Mouse (Mus musculus) olfactory bulb, adult 2 months (tissue): ENCODE results near the gene Btaf1.

Experiments used
- CTCF ChIP-seq: fragments of 200-500 bp; IDR thresholded peaks from 2 replicates; pipeline ENCODE4 v1.5.1; 2012; ENCODE audit warnings: low read depth, mild to moderate bottlenecking, low read length, moderate library complexity; ENCODE audit not compliant: insufficient read depth
- POLR2A ChIP-seq: fragments of 200-500 bp; IDR thresholded peaks from 2 replicates; pipeline ENCODE4 v1.6.1; 2012; ENCODE audit warnings: mild to moderate bottlenecking, low read depth, low read length, moderate library complexity; ENCODE audit not compliant: insufficient read depth

- no peak for TF ChIP-seq CTCF
- TF ChIP-seq POLR2A = no peak
These were observed 12.8 kb upstream of the Btaf1 start for GRCm38 (mm10) chr19:36913064-36913463.
